Mouse (Mus musculus): ENCODE results near the gene BC052040.

Gene BC052040

GRCm38 (mm10) chr2:115581241-115581988 lies at the start of gene BC052040:
Gene BC052040 (plus strand): TSS chr2:115581716.
- peak; percentile 91 for DNase-seq (ENCODE audit: low spot score)

GRCm38 (mm10) chr2:115538009-115538690 lies 43.4 kb upstream of the BC052040 start:
- no peak for DNase-seq (ENCODE audit: low spot score)

GRCm38 (mm10) chr2:115538691-115539283 lies 42.7 kb upstream of the BC052040 start:
- no peak for DNase-seq (ENCODE audit: low spot score)

GRCm38 (mm10) chr2:115539731-115540130 lies 41.8 kb upstream of the BC052040 start:
- DNase-seq (ENCODE audit: low spot score): no peak

- DNase-seq (ENCODE audit: low spot score): no peak
Observed at GRCm38 (mm10) chr2:115542401-115543123, 39.0 kb upstream of the BC052040 start.

- DNase-seq (ENCODE audit: low spot score): no peak
Observed at GRCm38 (mm10) chr2:115543212-115543611, 38.3 kb upstream of the BC052040 start.

- DNase-seq (ENCODE audit: low spot score): no peak
Observed at GRCm38 (mm10) chr2:115551901-115552300, 29.6 kb upstream of the BC052040 start.

- DNase-seq (ENCODE audit: low spot score): no peak
Observed at GRCm38 (mm10) chr2:115562155-115562827, 19.2 kb upstream of the BC052040 start.

- DNase-seq (ENCODE audit: low spot score): no peak
Observed at GRCm38 (mm10) chr2:115563436-115564093, 18.0 kb upstream of the BC052040 start.

- peak; percentile 55 for DNase-seq (ENCODE audit: low spot score)
Observed at GRCm38 (mm10) chr2:115571996-115572395, 9.5 kb upstream of the BC052040 start.

GRCm38 (mm10) chr2:115574802-115575201 lies 6.7 kb upstream of the BC052040 start:
- no peak for DNase-seq (ENCODE audit: low spot score)

GRCm38 (mm10) chr2:115579171-115579900 lies 2.2 kb upstream of the BC052040 start:
- DNase-seq (ENCODE audit: low spot score): no peak

GRCm38 (mm10) chr2:115579976-115580375 lies 1.5 kb upstream of the BC052040 start:
- DNase-seq (ENCODE audit: low spot score): no peak

GRCm38 (mm10) chr2:115581989-115582608 lies 583 bp downstream of the BC052040 start:
- no peak for DNase-seq (ENCODE audit: low spot score)

GRCm38 (mm10) chr2:115583776-115584175 lies 2.3 kb downstream of the BC052040 start:
- DNase-seq (ENCODE audit: low spot score): no peak

- DNase-seq (ENCODE audit: low spot score): no peak
Observed at GRCm38 (mm10) chr2:115590602-115591001, 9.1 kb downstream of the BC052040 start.

- peak; percentile 85 for DNase-seq (ENCODE audit: low spot score)
Observed at GRCm38 (mm10) chr2:115592651-115593119, 11.2 kb downstream of the BC052040 start.

GRCm38 (mm10) chr2:115597017-115597416 lies 15.5 kb downstream of the BC052040 start:
- DNase-seq (ENCODE audit: low spot score): no peak

- DNase-seq (ENCODE audit: low spot score): no peak
Observed at GRCm38 (mm10) chr2:115598266-115598665, 16.8 kb downstream of the BC052040 start.

GRCm38 (mm10) chr2:115600724-115601123 lies 19.2 kb downstream of the BC052040 start:
- no peak for DNase-seq (ENCODE audit: low spot score)

All from adipocyte (in vitro differentiated cells).